Mouse (Mus musculus) hindbrain, postnatal 0 days (tissue): ENCODE results near the gene Mecom. TPM values are rescaled to one million over a fixed set of nuclear protein-coding genes. Genes with fewer than 3 reads are reported as not detected.
A peak's percentile ranks its signal among the peaks of the same experiment; 100 is the strongest.

ENCODE experiments used
- ATAC-seq: fragments of 200-750 bp; cut with Nextera tagmentation; 2 replicates; pipeline ENCODE4 v1.8.0; 2017; ENCODE audit warnings: mild to moderate bottlenecking, moderate TSS enrichment, moderate library complexity
- DNase-seq: peaks from one replicate; pipeline ENCODE4 v3.0.0-alpha.2; 2015; ENCODE audit warnings: low spot score
- H3K27ac ChIP-seq: fragments of 300-500 bp; sonication (generic); 2 replicates; pipeline ENCODE4 v1.5.1; 2014; ENCODE audit warnings: mild to moderate bottlenecking
- H3K27me3 ChIP-seq: fragments of 300-500 bp; sonication (generic); 2 replicates; pipeline ENCODE4 v1.6.1; 2014; ENCODE audit warnings: low read length, mixed read lengths; ENCODE audit not compliant: insufficient read depth
- H3K36me3 ChIP-seq: fragments of 300-500 bp; sonication (generic); 2 replicates; pipeline ENCODE4 v1.6.1; 2014; ENCODE audit warnings: low read length, mixed read lengths; ENCODE audit not compliant: insufficient read depth
- H3K4me1 ChIP-seq: fragments of 300-500 bp; sonication (generic); 2 replicates; pipeline ENCODE4 v1.6.1; 2014; ENCODE audit warnings: antibody characterized with exemption, low read length, mixed read lengths; ENCODE audit not compliant: insufficient read depth
- H3K4me2 ChIP-seq: fragments of 300-500 bp; sonication (generic); 2 replicates; pipeline ENCODE4 v1.6.1; 2014; ENCODE audit warnings: low read depth, mild to moderate bottlenecking, low read length, moderate library complexity, mixed read lengths
- H3K4me3 ChIP-seq: fragments of 300-500 bp; sonication (generic); 2 replicates; pipeline ENCODE4 v1.5.1; 2014; ENCODE audit warnings: low read length
- H3K9ac ChIP-seq: fragments of 300-500 bp; sonication (generic); replicated peaks from 2 replicates; pipeline ENCODE4 v1.6.1; 2014; ENCODE audit warnings: mild to moderate bottlenecking, low read length, moderate library complexity, mixed read lengths
- H3K9me3 ChIP-seq: fragments of 300-500 bp; sonication (generic); 2 replicates; pipeline ENCODE4 v1.6.1; 2016; ENCODE audit warnings: low read length, mixed read lengths
- CTCF ChIP-seq: IDR thresholded peaks from 2 replicates; pipeline ENCODE4 v1.5.1; 2016; ENCODE audit warnings: antibody characterized with exemption, control low read depth, low read depth
- WGBS: fragments of 180-500 bp; shearing (Covaris S2); extraction: QIAGEN DNeasy Blood & Tissue Kit; methylation state at CpG from one replicate; pipeline ENCODE4 v1.1.7; 2014; 5-methylcytosine and 5-hydroxymethylcytosine counted together
- polyA plus RNA-seq: library from polyadenylated mRNA; unstranded; fragments of >200 nt; fragmentation: Nextera tagmentation; extraction: Ambion mirVana; gene quantifications from 2 replicates; pipeline ENCODE4 v1.2.1, GENCODE M21; 2015
- total RNA-seq: library from RNA; depleted of rRNA; stranded (reverse); fragments of >200 nt; gene quantifications from 2 replicates; pipeline ENCODE4 v1.2.3, GENCODE M21; 2014

The Mecom gene
- total and polyA plus RNA-seq, 2 experiments from 2014 or later = 4.5 to 8.3 TPM

DNA sequence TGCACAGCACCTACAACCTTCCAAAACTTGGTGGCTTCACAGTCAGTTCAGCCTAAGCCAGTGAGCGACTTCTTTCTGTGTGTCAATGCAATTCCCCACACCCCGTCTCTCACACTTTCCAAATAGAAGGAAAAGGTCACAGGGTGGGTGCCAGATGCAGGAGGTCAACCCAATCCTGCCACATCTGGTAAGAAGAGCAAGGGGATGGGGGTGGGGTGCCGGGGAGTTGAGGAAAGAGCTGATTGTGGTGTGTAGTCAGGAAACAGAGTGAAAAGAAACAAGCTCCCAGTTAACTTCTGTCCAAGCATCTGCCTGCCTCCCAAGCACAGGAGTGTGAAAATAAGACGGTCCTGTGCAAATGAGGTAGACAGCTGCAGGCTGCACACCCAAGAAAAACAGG is 408.1 kb downstream of the Mecom start:
- 74% methylated on average over 4 of the region's 4 CpGs for WGBS
- no peak overlapping the region for H3K9ac ChIP-seq
- no peak overlapping the region for H3K4me2 ChIP-seq
- H3K27ac ChIP-seq = no peak overlapping the region
- no peak for TF ChIP-seq CTCF
- ATAC-seq (no peak), DNase-seq (no peak)
- H3K36me3 ChIP-seq = no peaks in the 10 kb centered on the region
- H3K4me3 ChIP-seq = no peak overlapping the region
- no peaks in the 10 kb centered on the region for H3K4me1 ChIP-seq
- no peaks in the 10 kb centered on the region for H3K27me3 ChIP-seq
- H3K9me3 ChIP-seq = no peaks in the 10 kb centered on the region

- 91% methylated on average over 6 of the region's 6 CpGs for whole genome bisulfite sequencing
- Histone ChIP-seq H3K4me2 (no peak overlapping the region), H3K4me3 (no peak overlapping the region), H3K27ac (no peak overlapping the region), H3K9ac (no peak overlapping the region), H3K4me1 (no peaks in the 10 kb centered on the region), H3K9me3 (no peaks in the 10 kb centered on the region), H3K27me3 (no peaks in the 10 kb centered on the region), H3K36me3 (no peaks in the 10 kb centered on the region)
- no peak for TF ChIP-seq CTCF
- no peak for DNase-seq
- no peak for ATAC-seq
These were observed 409.2 kb downstream of the Mecom start for GRCm38 (mm10) chr3:30138588-30138987.

DNA sequence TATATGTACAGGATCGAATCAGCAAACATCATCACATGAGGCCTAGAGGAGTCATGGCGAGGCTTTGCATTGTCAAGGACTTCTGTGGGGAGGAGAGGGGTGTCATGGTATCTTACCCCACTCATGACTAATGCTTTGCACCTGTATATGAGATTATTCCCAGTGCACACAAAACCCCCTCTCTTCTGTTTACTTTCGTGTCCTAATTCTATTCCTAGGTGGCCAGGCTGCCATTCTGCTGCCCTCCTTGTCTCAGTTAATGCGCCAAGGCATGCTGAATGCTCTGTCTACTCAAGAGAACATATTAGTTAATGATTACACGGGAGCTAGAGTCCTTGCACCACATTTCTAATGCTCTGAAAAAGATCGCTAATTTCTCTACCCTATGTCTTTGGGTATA is 412.0 kb downstream of the Mecom start:
- no peaks in the 10 kb centered on the region for H3K9me3 ChIP-seq
- H3K4me1 ChIP-seq = no peaks in the 10 kb centered on the region
- no peak overlapping the region for H3K9ac ChIP-seq
- no peak for TF ChIP-seq CTCF
- H3K4me2 ChIP-seq = no peak overlapping the region
- H3K4me3 ChIP-seq = no peak overlapping the region
- no peaks in the 10 kb centered on the region for H3K36me3 ChIP-seq
- DNase-seq = no peak
- no peaks in the 10 kb centered on the region for H3K27me3 ChIP-seq
- WGBS = 84% methylated on average over 6 of the region's 6 CpGs
- no peak overlapping the region for H3K27ac ChIP-seq
- ATAC-seq = no peak

DNA sequence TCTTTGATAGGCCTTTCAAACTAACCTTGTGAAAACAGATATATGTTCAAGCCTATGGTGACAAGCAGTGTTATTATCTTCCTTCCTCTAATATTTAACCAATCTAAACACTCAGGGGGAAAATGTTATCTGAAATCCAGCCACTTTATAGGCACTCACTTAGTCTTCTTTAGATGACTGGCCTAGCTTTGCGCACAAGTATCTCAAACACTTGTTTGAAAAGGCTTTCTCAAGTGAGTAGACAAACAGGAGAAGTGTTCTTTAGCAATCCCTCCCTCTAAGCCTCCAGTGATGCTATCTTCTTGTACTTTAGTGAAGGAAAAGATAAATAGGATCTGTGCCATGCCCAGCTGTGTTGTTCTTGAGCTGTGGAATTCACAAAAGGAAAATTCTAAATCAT is 412.7 kb downstream of the Mecom start:
- no peak overlapping the region for H3K4me3 ChIP-seq
- H3K9me3 ChIP-seq = no peaks in the 10 kb centered on the region
- H3K27ac ChIP-seq = no peak overlapping the region
- H3K4me1 ChIP-seq = peaks cover 5% of the 10 kb centered on the region; the same call in 1 of the 2 replicates
- no peaks in the 10 kb centered on the region for H3K27me3 ChIP-seq
- H3K4me2 ChIP-seq = no peak overlapping the region
- TF ChIP-seq CTCF = no peak
- no peaks in the 10 kb centered on the region for H3K36me3 ChIP-seq
- no peak overlapping the region for H3K9ac ChIP-seq
- ATAC-seq (no peak), DNase-seq (no peak)
- WGBS = 92% methylated on average over 1 of the region's 1 CpGs

DNA sequence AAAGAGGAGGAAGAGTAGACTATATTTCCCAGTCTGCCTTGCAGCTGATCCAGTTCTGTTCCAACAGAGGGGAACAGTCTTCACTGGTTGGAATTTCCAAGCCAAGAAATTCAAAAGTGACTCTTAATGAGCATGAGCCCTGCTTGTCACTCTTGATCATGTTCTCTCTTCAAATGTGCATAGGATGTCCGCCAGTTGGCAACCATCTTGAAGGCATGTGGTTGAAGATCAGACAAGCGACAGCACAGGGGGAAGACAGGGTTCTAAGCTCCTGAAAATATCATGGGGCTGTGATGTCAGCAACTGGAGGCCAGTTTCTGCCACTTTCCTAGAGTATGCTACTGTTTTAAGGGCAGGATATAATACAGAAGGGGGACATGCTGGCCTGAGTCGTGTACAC is 414.8 kb downstream of the Mecom start:
- TF ChIP-seq CTCF = no peak
- Histone ChIP-seq H3K9me3 (no peaks in the 10 kb centered on the region), H3K9ac (no peak overlapping the region), H3K4me3 (no peak overlapping the region), H3K36me3 (no peaks in the 10 kb centered on the region), H3K27me3 (no peaks in the 10 kb centered on the region), H3K4me2 (no peak overlapping the region), H3K27ac (no peak overlapping the region), H3K4me1 (peaks cover 5% of the 10 kb centered on the region; the same call in 1 of the 2 replicates)
- 72% methylated on average over 3 of the region's 3 CpGs for WGBS
- ATAC-seq (no peak), DNase-seq (peak; percentile 36)

GRCm38 (mm10) chr3:30132370-30132769 is 415.4 kb downstream of the Mecom start:
- H3K9ac ChIP-seq = no peak overlapping the region
- no peak overlapping the region for H3K4me2 ChIP-seq
- H3K36me3 ChIP-seq = no peaks in the 10 kb centered on the region
- ATAC-seq = no peak
- H3K27ac ChIP-seq = no peak overlapping the region
- no peaks in the 10 kb centered on the region for H3K27me3 ChIP-seq
- no peak for TF ChIP-seq CTCF
- no peak for DNase-seq
- 73% methylated on average over 2 of the region's 2 CpGs for WGBS
- H3K4me1 ChIP-seq = peaks cover 5% of the 10 kb centered on the region; the same call in 1 of the 2 replicates
- H3K4me3 ChIP-seq = no peak overlapping the region
- no peaks in the 10 kb centered on the region for H3K9me3 ChIP-seq

DNA sequence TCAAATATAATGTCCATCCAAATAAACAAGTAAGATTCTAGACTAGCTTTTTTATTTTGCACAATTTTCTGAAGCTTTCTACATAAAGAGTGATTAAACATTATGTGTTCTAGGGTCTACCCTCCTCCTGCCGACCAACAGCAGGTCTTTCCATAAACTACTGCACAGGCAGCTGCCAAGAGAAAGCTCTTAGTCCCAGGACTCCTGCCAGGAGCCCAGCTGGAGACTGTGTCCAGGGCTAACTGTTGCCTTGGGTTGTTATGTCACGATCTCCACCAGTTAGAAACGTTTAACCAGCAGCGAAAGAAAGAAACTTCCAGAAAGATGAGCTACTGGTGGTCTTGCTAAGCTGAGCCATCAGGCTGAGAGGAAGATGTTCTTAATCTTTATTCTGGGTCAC is 417.3 kb downstream of the Mecom start:
- Histone ChIP-seq H3K9me3 (no peaks in the 10 kb centered on the region), H3K27ac (no peak overlapping the region), H3K4me3 (no peak overlapping the region), H3K9ac (no peak overlapping the region), H3K36me3 (no peaks in the 10 kb centered on the region), H3K4me2 (no peak overlapping the region), H3K27me3 (no peaks in the 10 kb centered on the region), H3K4me1 (peaks cover 5% of the 10 kb centered on the region; the same call in 1 of the 2 replicates)
- peak; percentile 48 for DNase-seq
- TF ChIP-seq CTCF = no peak
- WGBS = 38% methylated on average over 4 of the region's 4 CpGs
- ATAC-seq = no peak
